Mouse (Mus musculus) heart, postnatal 14 days (tissue): ENCODE results near the gene Gm13696. TPM values are rescaled to one million over a fixed set of nuclear protein-coding genes. Genes with fewer than 3 reads are reported as not detected.

Source experiments
- DNase-seq, 2 experiments: peaks; one replicate each; pipeline ENCODE4 v3.0.0; 2021 to 2022
- intact Hi-C: fragments of 180-260 bp; cut with DNase I; formaldehyde crosslinking; loops from one replicate; pipeline ENCODE4 v1.15.1; 2025
- total RNA-seq, 2 experiments: library from RNA; stranded (reverse); gene quantifications; 2 replicates each; pipeline ENCODE4 v1.2.3; 2021

The Gm13696 gene
- total RNA-seq, 2 experiments from 2014 or later = 0.80 to 0.86 TPM

- DNase-seq = peak; percentile 31 to 40
- intact Hi-C loops = no loop called here
Observed at GRCm38 (mm10) chr2:84022905-84023304, 50.0 kb downstream of the Gm13696 start.

- no peak for DNase-seq
Observed at GRCm38 (mm10) chr2:84023319-84023718, 50.4 kb downstream of the Gm13696 start.

More at GRCm38 (mm10) chr2:84023319-84023718, 50.4 kb downstream of the Gm13696 start:
- intact Hi-C loops = no loop called here

Other genes starting within 250 kb of the Gm13696 start
- gene Itgav, start 248.7 kb upstream of the Gm13696 start, total RNA-seq = 10 to 100 TPM; 41.2 to 42.1 TPM
- gene Fam171b, start 160.5 kb upstream of the Gm13696 start, total RNA-seq = 1 to 10 TPM; 1.6 TPM
- gene Zswim2, start 31.9 kb upstream of the Gm13696 start, total RNA-seq = not detected
- gene Gm13698, start 17.4 kb upstream of the Gm13696 start, total RNA-seq = under 1 TPM; 0.80 to 0.86 TPM
- under 1 TPM; 0.80 to 0.86 TPM for gene Gm13693, start 11.6 kb upstream of the Gm13696 start, total RNA-seq
- under 1 TPM in 1 of 2 experiments, not detected in 1; 0.86 TPM for gene Gm13695, start 5.8 kb upstream of the Gm13696 start, total RNA-seq
- under 1 TPM; 0.80 to 0.86 TPM for gene Gm13694, start 5.8 kb downstream of the Gm13696 start, total RNA-seq
- gene Gm13697, start 11.6 kb downstream of the Gm13696 start, total RNA-seq = under 1 TPM; 0.80 to 0.86 TPM
- gene Gm13691, start 17.4 kb downstream of the Gm13696 start, total RNA-seq = under 1 TPM; 0.80 to 0.86 TPM